Mouse (Mus musculus): ENCODE measurements around the gene Zfp648. TPM values are rescaled to one million over a fixed set of nuclear protein-coding genes. Genes with fewer than 3 reads are reported as not detected.

Zfp648 gene
- polyA plus RNA-seq, 1 experiment = not detected

DNA sequence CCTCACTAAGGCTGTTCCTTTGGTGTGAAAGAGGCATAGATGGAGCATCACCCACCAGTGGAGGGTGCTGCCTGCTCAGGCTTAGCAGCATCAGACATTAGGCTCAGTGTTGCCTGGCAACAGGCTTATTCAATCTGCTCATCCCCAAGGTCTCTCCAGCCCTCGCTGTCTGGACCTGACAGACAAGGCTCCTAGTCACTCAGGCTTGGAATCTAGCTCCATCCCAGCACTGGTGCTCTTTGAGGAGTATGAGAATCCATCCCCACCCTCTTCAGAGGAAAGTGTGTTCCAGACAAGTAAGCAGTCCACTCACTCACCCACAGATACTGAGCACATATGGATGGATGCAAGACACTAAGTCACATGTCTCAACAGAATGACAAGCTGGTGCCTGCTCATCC lies 22.8 kb downstream of the Zfp648 start:
- DNase-seq = no peak
- Histone ChIP-seq H3K4me1 (ENCODE audit: control insufficient read depth, insufficient read depth, low read length) (no peaks in the 10 kb centered on the region), H3K4me3 (replicated peaks; ENCODE audit: insufficient read depth, low read depth, low read length) (no peak overlapping the region), H3K27me3 (ENCODE audit: control insufficient read depth, insufficient read depth, low read length) (no peaks in the 10 kb centered on the region), H3K27ac (ENCODE audit: insufficient read depth, low read length) (no peak overlapping the region)
- TF ChIP-seq CTCF (IDR thresholded peaks at IDR 0.05; ENCODE audit: borderline replicate concordance, insufficient read depth, low read depth, low read length) (no peak), POLR2A (IDR thresholded peaks at IDR 0.05; ENCODE audit: borderline replicate concordance, insufficient read depth, low read length) (no peak)
- WGBS = 12% methylated on average over 1 of the region's 1 CpGs

DNA sequence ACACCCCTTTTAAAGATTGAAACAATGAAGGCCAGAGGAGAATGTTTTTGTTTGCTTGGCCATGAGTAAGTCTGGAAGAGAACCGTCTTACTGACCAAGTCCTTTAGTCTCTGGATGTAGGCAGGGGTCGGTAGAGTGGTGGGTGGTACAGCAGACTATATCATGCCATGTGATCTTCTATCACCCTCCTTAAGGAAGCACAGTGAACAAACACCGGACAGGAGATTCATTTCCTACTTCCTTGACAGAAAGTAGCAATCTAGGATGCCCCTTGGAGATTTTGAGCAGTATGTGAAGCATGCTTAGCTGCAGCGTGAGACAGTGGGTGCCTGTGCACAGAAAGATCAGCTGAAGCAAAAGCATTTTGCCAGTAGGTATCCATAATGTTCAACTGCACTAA lies 31.6 kb downstream of the Zfp648 start:
- no peak for TF ChIP-seq POLR2A (IDR thresholded peaks at IDR 0.05; ENCODE audit: borderline replicate concordance, insufficient read depth, low read length)
- no peak for TF ChIP-seq CTCF (IDR thresholded peaks at IDR 0.05; ENCODE audit: borderline replicate concordance, insufficient read depth, low read depth, low read length)
- no peak for DNase-seq
- 83% methylated on average over 4 of the region's 4 CpGs for WGBS

DNA sequence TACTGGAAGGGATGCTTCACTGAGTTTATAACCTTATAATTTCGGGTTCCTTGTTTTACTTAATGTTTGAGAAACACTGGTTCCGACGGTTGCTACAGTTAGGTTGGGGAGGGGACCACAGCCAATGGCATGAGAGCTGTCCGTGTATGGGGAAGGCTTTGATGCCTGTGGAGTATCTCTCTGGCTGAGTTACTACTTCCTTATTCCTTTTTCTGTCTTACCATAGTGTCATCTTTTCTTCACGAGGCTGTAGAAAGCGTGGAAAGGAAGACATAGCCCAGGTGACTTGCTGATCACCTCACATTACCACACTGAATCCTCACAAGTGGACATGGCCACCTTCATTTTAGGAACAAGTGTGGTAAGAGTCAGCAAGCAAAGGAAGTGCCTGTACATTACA lies 32.0 kb downstream of the Zfp648 start:
- no peak overlapping the region for H3K27ac ChIP-seq (ENCODE audit: insufficient read depth, low read length)
- no peak overlapping the region for H3K4me3 ChIP-seq (replicated peaks; ENCODE audit: insufficient read depth, low read depth, low read length)
- no peak for TF ChIP-seq POLR2A (IDR thresholded peaks at IDR 0.05; ENCODE audit: borderline replicate concordance, insufficient read depth, low read length)
- TF ChIP-seq CTCF (IDR thresholded peaks at IDR 0.05; ENCODE audit: borderline replicate concordance, insufficient read depth, low read depth, low read length) = no peak
- 78% methylated on average over 6 of the region's 6 CpGs for WGBS
- DNase-seq = no peak
- H3K4me1 ChIP-seq (ENCODE audit: control insufficient read depth, insufficient read depth, low read length) = no peaks in the 10 kb centered on the region
- no peaks in the 10 kb centered on the region for H3K27me3 ChIP-seq (ENCODE audit: control insufficient read depth, insufficient read depth, low read length)

More for the DNA sequence above, 31.6 kb downstream of the Zfp648 start:
- Histone ChIP-seq H3K27me3 (ENCODE audit: control insufficient read depth, insufficient read depth, low read length) (no peaks in the 10 kb centered on the region), H3K4me1 (ENCODE audit: control insufficient read depth, insufficient read depth, low read length) (no peaks in the 10 kb centered on the region), H3K4me3 (replicated peaks; ENCODE audit: insufficient read depth, low read depth, low read length) (no peak overlapping the region), H3K27ac (ENCODE audit: insufficient read depth, low read length) (no peak overlapping the region)

- no peak for DNase-seq
- TF ChIP-seq POLR2A (IDR thresholded peaks at IDR 0.05; ENCODE audit: borderline replicate concordance, insufficient read depth, low read length) (no peak), CTCF (IDR thresholded peaks at IDR 0.05; ENCODE audit: borderline replicate concordance, insufficient read depth, low read depth, low read length) (no peak)
- no peaks in the 10 kb centered on the region for H3K27me3 ChIP-seq (ENCODE audit: control insufficient read depth, insufficient read depth, low read length)
- no peak overlapping the region for H3K27ac ChIP-seq (ENCODE audit: insufficient read depth, low read length)
- 86% methylated on average over 9 of the region's 9 CpGs for WGBS
- no peak overlapping the region for H3K4me3 ChIP-seq (replicated peaks; ENCODE audit: insufficient read depth, low read depth, low read length)
- H3K4me1 ChIP-seq (ENCODE audit: control insufficient read depth, insufficient read depth, low read length) = no peaks in the 10 kb centered on the region
Measured at GRCm38 (mm10) chr1:154234814-154235213, 33.8 kb downstream of the Zfp648 start.

GRCm38 (mm10) chr1:154238876-154239275 lies 37.9 kb downstream of the Zfp648 start:
- no peak overlapping the region for H3K27ac ChIP-seq (ENCODE audit: insufficient read depth, low read length)
- H3K4me1 ChIP-seq (ENCODE audit: control insufficient read depth, insufficient read depth, low read length) = no peaks in the 10 kb centered on the region
- no peaks in the 10 kb centered on the region for H3K27me3 ChIP-seq (ENCODE audit: control insufficient read depth, insufficient read depth, low read length)
- no peak for TF ChIP-seq POLR2A (IDR thresholded peaks at IDR 0.05; ENCODE audit: borderline replicate concordance, insufficient read depth, low read length)
- TF ChIP-seq CTCF (IDR thresholded peaks at IDR 0.05; ENCODE audit: borderline replicate concordance, insufficient read depth, low read depth, low read length) = no peak
- no peak for DNase-seq
- H3K4me3 ChIP-seq (replicated peaks; ENCODE audit: insufficient read depth, low read depth, low read length) = no peak overlapping the region

GRCm38 (mm10) chr1:154251186-154251585 lies 50.2 kb downstream of the Zfp648 start:
- 89% methylated on average over 2 of the region's 2 CpGs for WGBS

DNA sequence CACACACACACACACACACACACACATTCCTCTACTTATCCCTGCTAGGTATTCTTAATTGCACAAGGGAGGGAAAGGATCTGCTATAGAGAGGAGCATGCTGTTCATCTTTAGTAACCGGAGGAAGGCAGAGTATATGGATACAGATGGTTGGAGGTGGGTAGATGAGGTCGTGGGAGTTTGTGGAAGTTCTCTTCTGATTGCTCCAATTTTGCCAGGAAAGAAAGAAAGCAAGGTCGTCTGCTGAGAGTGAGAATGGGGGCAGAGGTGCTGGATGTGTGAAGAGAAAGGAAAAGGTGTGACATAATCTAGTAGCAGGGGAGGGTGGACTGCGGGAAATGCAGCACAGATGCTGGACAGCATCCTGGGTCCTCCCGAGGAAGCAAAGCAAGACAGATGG lies 51.8 kb downstream of the Zfp648 start:
- WGBS = 58% methylated on average over 5 of the region's 5 CpGs
- DNase-seq = no peak
- TF ChIP-seq POLR2A (IDR thresholded peaks at IDR 0.05; ENCODE audit: borderline replicate concordance, insufficient read depth, low read length) = no peak
- TF ChIP-seq CTCF (IDR thresholded peaks at IDR 0.05; ENCODE audit: borderline replicate concordance, insufficient read depth, low read depth, low read length) = no peak
- H3K4me1 ChIP-seq (ENCODE audit: control insufficient read depth, insufficient read depth, low read length) = no peaks in the 10 kb centered on the region
- H3K27ac ChIP-seq (ENCODE audit: insufficient read depth, low read length) = no peak overlapping the region
- no peaks in the 10 kb centered on the region for H3K27me3 ChIP-seq (ENCODE audit: control insufficient read depth, insufficient read depth, low read length)
- no peak overlapping the region for H3K4me3 ChIP-seq (replicated peaks; ENCODE audit: insufficient read depth, low read depth, low read length)

More at GRCm38 (mm10) chr1:154251186-154251585, 50.2 kb downstream of the Zfp648 start:
- no peak overlapping the region for H3K27ac ChIP-seq (ENCODE audit: insufficient read depth, low read length)
- TF ChIP-seq POLR2A (IDR thresholded peaks at IDR 0.05; ENCODE audit: borderline replicate concordance, insufficient read depth, low read length) = no peak
- no peak for TF ChIP-seq CTCF (IDR thresholded peaks at IDR 0.05; ENCODE audit: borderline replicate concordance, insufficient read depth, low read depth, low read length)
- DNase-seq = no peak
- no peaks in the 10 kb centered on the region for H3K27me3 ChIP-seq (ENCODE audit: control insufficient read depth, insufficient read depth, low read length)
- H3K4me1 ChIP-seq (ENCODE audit: control insufficient read depth, insufficient read depth, low read length) = no peaks in the 10 kb centered on the region
- H3K4me3 ChIP-seq (replicated peaks; ENCODE audit: insufficient read depth, low read depth, low read length) = no peak overlapping the region
